ENCODE assay signal across 24 mouse cellular contexts in the genomic region with DNA sequence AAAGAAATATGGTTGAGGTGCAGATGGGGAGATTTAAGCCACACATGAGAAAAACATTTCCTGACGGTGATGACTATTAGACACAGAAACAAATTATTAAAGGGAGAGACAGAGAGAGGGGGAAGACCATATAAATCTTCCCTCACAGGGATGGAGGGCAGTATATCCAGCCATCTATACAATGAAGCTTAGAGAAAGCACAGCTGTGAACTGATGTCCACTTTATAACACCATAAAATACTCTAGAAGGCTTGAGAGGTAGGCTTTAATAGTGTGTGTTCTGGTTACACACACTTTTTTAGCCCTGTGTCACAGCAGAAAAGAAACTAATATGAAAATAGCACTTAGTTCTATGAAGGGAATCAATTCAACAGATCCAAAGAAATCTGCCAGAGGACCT.
"Had no signal": no experiment of that assay in that cellular context is flagged by ENCODE, and none has a peak within 500 bp of the region (broad histone marks: within the 10 kb centered on the region; RNA-seq: fewer than 3 reads in every experiment).

No protein-coding gene starts in this region.

- H3K4me2 ChIP-seq: heart, embryonic 11.5 days; heart, embryonic 13.5 days; heart, embryonic 15.5 days; hindbrain, embryonic 13.5 days; hindbrain, embryonic 15.5 days; intestine, embryonic 15.5 days; limb, embryonic 15.5 days; liver, embryonic 12.5 days had no signal

- H3K9me3 ChIP-seq: heart, embryonic 13.5 days; heart, embryonic 15.5 days; hindbrain, embryonic 13.5 days; hindbrain, embryonic 15.5 days; intestine, embryonic 15.5 days; limb, embryonic 15.5 days; liver, embryonic 12.5 days had no signal

- H3K36me3 ChIP-seq: heart, embryonic 13.5 days; heart, embryonic 15.5 days; hindbrain, embryonic 13.5 days; hindbrain, embryonic 15.5 days; intestine, embryonic 15.5 days; limb, embryonic 15.5 days; liver, embryonic 12.5 days had no signal

- H3K27me3 ChIP-seq: heart, embryonic 13.5 days; heart, embryonic 15.5 days; hindbrain, embryonic 13.5 days; hindbrain, embryonic 15.5 days; intestine, embryonic 15.5 days; limb, embryonic 15.5 days; liver, embryonic 12.5 days had no signal

- H3K27ac ChIP-seq: heart, adult 2 months; heart, embryonic 13.5 days; heart, embryonic 15.5 days; hindbrain, embryonic 13.5 days; hindbrain, embryonic 15.5 days; hindbrain, postnatal 0 days; intestine, embryonic 15.5 days; limb, embryonic 15.5 days; liver, embryonic 12.5 days; liver, embryonic 14.5 days had no signal

- H3K4me1 ChIP-seq: heart, embryonic 13.5 days; heart, embryonic 15.5 days; hindbrain, embryonic 13.5 days; hindbrain, embryonic 15.5 days; limb, embryonic 15.5 days; liver, embryonic 12.5 days had no signal

- H3K9ac ChIP-seq: forebrain, postnatal 0 days; heart, embryonic 13.5 days; heart, embryonic 15.5 days; hindbrain, embryonic 13.5 days; hindbrain, embryonic 15.5 days; intestine, embryonic 15.5 days; limb, embryonic 15.5 days; liver, embryonic 12.5 days; liver, embryonic 14.5 days had no signal

- H3K4me3 ChIP-seq: heart, adult 2 months; heart, embryonic 13.5 days; heart, embryonic 15.5 days; hindbrain, embryonic 13.5 days; hindbrain, embryonic 15.5 days; intestine, embryonic 15.5 days; limb, embryonic 15.5 days; liver, embryonic 12.5 days had no signal

- ATAC-seq: forebrain, postnatal 0 days; hindbrain, postnatal 0 days; intestine, embryonic 15.5 days; liver, embryonic 12.5 days had no signal

- DNase-seq: forebrain, postnatal 0 days; gastrocnemius, postnatal 14 days; gastrocnemius, postnatal 36 days; heart, adult 11 months; heart, adult 2 months; heart, postnatal 14 days; heart, postnatal 36 days; kidney, adult 2 months; kidney, adult 9 months; kidney, postnatal 10 days; kidney, postnatal 36 days; layer of hippocampus, adult 9-11 months; layer of hippocampus, postnatal 36 days; left cerebral cortex, postnatal 4 days had no signal
